Mouse (Mus musculus) midbrain, embryonic 10.5 days (tissue): ENCODE results near the gene Gm45623. TPM values are rescaled to one million over a fixed set of nuclear protein-coding genes. Genes with fewer than 3 reads are reported as not detected.
A peak's percentile ranks its signal among the peaks of the same experiment; 100 is the strongest.

Experiments
- DNase-seq: peaks from one replicate; pipeline ENCODE4 v3.0.0-alpha.2; 2017; ENCODE audit warnings: low spot score
- H3K27ac ChIP-seq: fragments of 300-500 bp; sonication (generic); replicated peaks from 2 replicates; pipeline ENCODE4 v1.5.1; 2016; ENCODE audit warnings: mild to moderate bottlenecking
- H3K27me3 ChIP-seq: fragments of 300-500 bp; sonication (generic); 2 replicates; pipeline ENCODE4 v1.6.1; 2016; ENCODE audit warnings: low read depth, mild to moderate bottlenecking; ENCODE audit not compliant: poor library complexity, severe bottlenecking
- H3K36me3 ChIP-seq: fragments of 300-500 bp; sonication (generic); 2 replicates; pipeline ENCODE4 v1.6.1; 2016; ENCODE audit warnings: mild to moderate bottlenecking, moderate library complexity
- H3K4me1 ChIP-seq: fragments of 300-500 bp; sonication (generic); 2 replicates; pipeline ENCODE4 v1.6.1; 2016
- H3K4me3 ChIP-seq: fragments of 300-500 bp; sonication (generic); 2 replicates; pipeline ENCODE4 v1.5.1; 2016; ENCODE audit warnings: mild to moderate bottlenecking, moderate library complexity
- H3K9me3 ChIP-seq: fragments of 300-500 bp; sonication (generic); replicated peaks from 2 replicates; pipeline ENCODE4 v1.6.1; 2016; ENCODE audit warnings: mild to moderate bottlenecking
- WGBS: fragments of 180-500 bp; shearing (Covaris S2); methylation state at CpG from one replicate; pipeline ENCODE4 v1.1.7; 2016; 5-methylcytosine and 5-hydroxymethylcytosine counted together
- polyA plus RNA-seq: library from polyadenylated mRNA; unstranded; fragments of >200 nt; fragmentation: Nextera tagmentation; extraction: Ambion mirVana; gene quantifications from 2 replicates; pipeline ENCODE4 v1.2.1, GENCODE M21; 2016

Gene Gm45623
- polyA plus RNA-seq, 1 experiment from 2014 or later, result not detected

GRCm38 (mm10) chr13:56707111-56707510, 46.5 kb downstream of the Gm45623 start:
- Histone ChIP-seq H3K36me3 (peaks cover 65% of the 10 kb centered on the region), H3K27me3 (no peaks in the 10 kb centered on the region), H3K27ac (no peak overlapping the region), H3K4me3 (no peak overlapping the region), H3K9me3 (no peaks in the 10 kb centered on the region; the same call in 1 of the 2 replicates), H3K4me1 (peaks cover 33% of the 10 kb centered on the region)
- WGBS, result 96% methylated on average over 4 of the region's 4 CpGs
- no peak for DNase-seq

GRCm38 (mm10) chr13:56704596-56704995, 49.0 kb downstream of the Gm45623 start:
- peaks cover 41% of the 10 kb centered on the region for H3K36me3 ChIP-seq
- WGBS, result 86% methylated on average over 2 of the region's 2 CpGs

GRCm38 (mm10) chr13:56703871-56704321, 49.7 kb downstream of the Gm45623 start:
- Histone ChIP-seq H3K4me1 (peaks cover 40% of the 10 kb centered on the region), H3K36me3 (peaks cover 34% of the 10 kb centered on the region), H3K27ac (peak overlapping the region; percentile 97), H3K9me3 (no peaks in the 10 kb centered on the region), H3K27me3 (no peaks in the 10 kb centered on the region), H3K4me3 (peak overlapping the region; percentile 85)
- DNase-seq, result no peak
- WGBS, result 1% methylated on average over 11 of the region's 11 CpGs

More at GRCm38 (mm10) chr13:56704596-56704995, 49.0 kb downstream of the Gm45623 start:
- no peak for DNase-seq
- Histone ChIP-seq H3K9me3 (no peaks in the 10 kb centered on the region), H3K4me1 (peaks cover 40% of the 10 kb centered on the region), H3K27me3 (no peaks in the 10 kb centered on the region), H3K4me3 (peak overlapping the region; percentile 85), H3K27ac (peak overlapping the region; percentile 97; the same call in 1 of the 2 replicates)

GRCm38 (mm10) chr13:56703222-56703870, 50.3 kb downstream of the Gm45623 start:
- H3K36me3 ChIP-seq, result peaks cover 29% of the 10 kb centered on the region
- H3K27ac ChIP-seq, result peak overlapping the region; percentile 97
- 2% methylated on average over 72 of the region's 80 CpGs for WGBS
- no peaks in the 10 kb centered on the region for H3K27me3 ChIP-seq
- peaks cover 44% of the 10 kb centered on the region for H3K4me1 ChIP-seq
- no peaks in the 10 kb centered on the region for H3K9me3 ChIP-seq
- H3K4me3 ChIP-seq, result peak overlapping the region; percentile 85
- peak; percentile 83 for DNase-seq

- H3K4me3 ChIP-seq, result peak within 1 kb of the TSS; percentile 85
- peak; percentile 95 for DNase-seq
- no peaks in the 10 kb centered on the region for H3K27me3 ChIP-seq
- H3K36me3 ChIP-seq, result peaks cover 22% of the 10 kb centered on the region
- H3K4me1 ChIP-seq, result peaks cover 49% of the 10 kb centered on the region
- WGBS, result 2% methylated on average over 62 of the region's 62 CpGs
- H3K9me3 ChIP-seq, result no peaks in the 10 kb centered on the region
- H3K27ac ChIP-seq, result peak within 1 kb of the TSS; percentile 97
These were observed 51.0 kb downstream of the Gm45623 start, which contains the start of gene Smad5 for GRCm38 (mm10) chr13:56702469-56703221. Smad5 (plus strand) TSS chr13:56703010.

Other genes starting within 250 kb of the Gm45623 start
- 1.4 and 1.6 TPM in 2 replicates for gene Fbxl21, start 231.4 kb downstream of the Gm45623 start, polyA plus RNA-seq
- not detected in 2 replicates for gene Lect2, start 205.3 kb downstream of the Gm45623 start, polyA plus RNA-seq
- 23.2 and 29.8 TPM in 2 replicates for gene Tgfbi, start 144.3 kb downstream of the Gm45623 start, polyA plus RNA-seq
- gene Smad5, start 50.8 kb downstream of the Gm45623 start, polyA plus RNA-seq, result 30.6 and 35.9 TPM in 2 replicates
- not detected in 2 replicates for gene Trpc7, start 142.2 kb upstream of the Gm45623 start, polyA plus RNA-seq